Mouse (Mus musculus): ENCODE results near the gene Ednra. TPM values are rescaled to one million over a fixed set of nuclear protein-coding genes. Genes with fewer than 3 reads are reported as not detected.
A peak's percentile ranks its signal among the peaks of the same experiment; 100 is the strongest.

Gene Ednra
- polyA plus RNA-seq, 1 experiment from 2014 or later: 4.1 TPM

GRCm38 (mm10) chr8:77733792-77734191 lies 9.5 kb upstream of the Ednra start:
- H3K27me3 ChIP-seq (replicated peaks; ENCODE audit: control insufficient read depth, insufficient read depth, low read length): no peaks in the 10 kb centered on the region
- ATAC-seq (no peak), DNase-seq (ENCODE audit: low spot score) (no peak)
- no peaks in the 10 kb centered on the region for H3K4me1 ChIP-seq (ENCODE audit: control insufficient read depth, insufficient read depth, low read length)
- 66% methylated on average over 2 of the region's 2 CpGs for WGBS
- H3K9me3 ChIP-seq (replicated peaks; ENCODE audit: control insufficient read depth, low read length): peaks cover 6% of the 10 kb centered on the region; the same call in 1 of the 2 replicates
- H3K4me2 ChIP-seq (ENCODE audit: low read length): no peak overlapping the region
- H3K36me3 ChIP-seq (ENCODE audit: control insufficient read depth, insufficient read depth, low read length): no peaks in the 10 kb centered on the region
- no peak overlapping the region for H3K4me3 ChIP-seq (ENCODE audit: low read depth, low read length)
- H3K9ac ChIP-seq (ENCODE audit: low read length): no peak overlapping the region
- no peak overlapping the region for H3K27ac ChIP-seq (ENCODE audit: low read depth, low read length)

GRCm38 (mm10) chr8:77732964-77733363 lies 8.7 kb upstream of the Ednra start:
- H3K27ac ChIP-seq (ENCODE audit: low read depth, low read length): no peak overlapping the region
- H3K9ac ChIP-seq (ENCODE audit: low read length): no peak overlapping the region
- no peak for DNase-seq (ENCODE audit: low spot score)
- no peak overlapping the region for H3K4me2 ChIP-seq (ENCODE audit: low read length)
- 72% methylated on average over 3 of the region's 3 CpGs for WGBS
- no peaks in the 10 kb centered on the region for H3K36me3 ChIP-seq (ENCODE audit: control insufficient read depth, insufficient read depth, low read length)
- no peak for ATAC-seq
- H3K27me3 ChIP-seq (replicated peaks; ENCODE audit: control insufficient read depth, insufficient read depth, low read length): no peaks in the 10 kb centered on the region
- peaks cover 6% of the 10 kb centered on the region; the same call in 1 of the 2 replicates for H3K9me3 ChIP-seq (replicated peaks; ENCODE audit: control insufficient read depth, low read length)
- no peak overlapping the region for H3K4me3 ChIP-seq (ENCODE audit: low read depth, low read length)
- no peaks in the 10 kb centered on the region for H3K4me1 ChIP-seq (ENCODE audit: control insufficient read depth, insufficient read depth, low read length)

GRCm38 (mm10) chr8:77725406-77725805 lies 1.1 kb upstream of the Ednra start:
- no peaks in the 10 kb centered on the region for H3K9me3 ChIP-seq (replicated peaks; ENCODE audit: control insufficient read depth, low read length)
- H3K4me3 ChIP-seq (ENCODE audit: low read depth, low read length): no peak overlapping the region
- H3K4me1 ChIP-seq (ENCODE audit: control insufficient read depth, insufficient read depth, low read length): 0 out of 2 replicates have a peak, but pooled peaks cover 2% of the 10 kb centered on the region
- 86% methylated on average over 5 of the region's 5 CpGs for WGBS
- H3K27me3 ChIP-seq (replicated peaks; ENCODE audit: control insufficient read depth, insufficient read depth, low read length): no peaks in the 10 kb centered on the region
- no peaks in the 10 kb centered on the region for H3K36me3 ChIP-seq (ENCODE audit: control insufficient read depth, insufficient read depth, low read length)
- no peak overlapping the region for H3K27ac ChIP-seq (ENCODE audit: low read depth, low read length)
- no peak overlapping the region for H3K9ac ChIP-seq (ENCODE audit: low read length)
- no peak for ATAC-seq
- no peak overlapping the region for H3K4me2 ChIP-seq (ENCODE audit: low read length)
- DNase-seq (ENCODE audit: low spot score): no peak

GRCm38 (mm10) chr8:77723534-77724045 lies 674 bp downstream of the Ednra start:
- DNase-seq (ENCODE audit: low spot score): no peak
- peak; percentile 26; the same call in 1 of the 2 replicates for ATAC-seq

GRCm38 (mm10) chr8:77723018-77723417 lies 1.2 kb downstream of the Ednra start:
- H3K4me2 ChIP-seq (ENCODE audit: low read length): peak overlapping the region; percentile 83
- H3K36me3 ChIP-seq (ENCODE audit: control insufficient read depth, insufficient read depth, low read length): no peaks in the 10 kb centered on the region
- 0 out of 2 replicates have a peak, but pooled peaks cover 2% of the 10 kb centered on the region for H3K4me1 ChIP-seq (ENCODE audit: control insufficient read depth, insufficient read depth, low read length)
- H3K9me3 ChIP-seq (replicated peaks; ENCODE audit: control insufficient read depth, low read length): no peaks in the 10 kb centered on the region
- ATAC-seq (no peak), DNase-seq (ENCODE audit: low spot score) (no peak)
- 93% methylated on average over 4 of the region's 4 CpGs for WGBS
- H3K27ac ChIP-seq (ENCODE audit: low read depth, low read length): no peak overlapping the region
- no peak overlapping the region for H3K4me3 ChIP-seq (ENCODE audit: low read depth, low read length)
- H3K27me3 ChIP-seq (replicated peaks; ENCODE audit: control insufficient read depth, insufficient read depth, low read length): no peaks in the 10 kb centered on the region
- no peak overlapping the region for H3K9ac ChIP-seq (ENCODE audit: low read length)

More at GRCm38 (mm10) chr8:77723534-77724045, 674 bp downstream of the Ednra start:
- Histone ChIP-seq H3K9me3 (replicated peaks; ENCODE audit: control insufficient read depth, low read length) (no peaks in the 10 kb centered on the region), H3K4me2 (ENCODE audit: low read length) (peak overlapping the region; percentile 83), H3K36me3 (ENCODE audit: control insufficient read depth, insufficient read depth, low read length) (no peaks in the 10 kb centered on the region), H3K9ac (ENCODE audit: low read length) (peak overlapping the region; percentile 59), H3K27ac (ENCODE audit: low read depth, low read length) (no peak overlapping the region), H3K27me3 (replicated peaks; ENCODE audit: control insufficient read depth, insufficient read depth, low read length) (no peaks in the 10 kb centered on the region), H3K4me1 (ENCODE audit: control insufficient read depth, insufficient read depth, low read length) (0 out of 2 replicates have a peak, but pooled peaks cover 2% of the 10 kb centered on the region), H3K4me3 (ENCODE audit: low read depth, low read length) (peak overlapping the region; percentile 37)
- 2% methylated on average over 16 of the region's 16 CpGs for WGBS

- Histone ChIP-seq H3K4me1 (ENCODE audit: control insufficient read depth, insufficient read depth, low read length) (0 out of 2 replicates have a peak, but pooled peaks cover 2% of the 10 kb centered on the region), H3K27me3 (replicated peaks; ENCODE audit: control insufficient read depth, insufficient read depth, low read length) (no peaks in the 10 kb centered on the region), H3K4me2 (ENCODE audit: low read length) (no peak overlapping the region), H3K27ac (ENCODE audit: low read depth, low read length) (no peak overlapping the region), H3K9me3 (replicated peaks; ENCODE audit: control insufficient read depth, low read length) (no peaks in the 10 kb centered on the region), H3K4me3 (ENCODE audit: low read depth, low read length) (no peak overlapping the region), H3K9ac (ENCODE audit: low read length) (no peak overlapping the region), H3K36me3 (ENCODE audit: control insufficient read depth, insufficient read depth, low read length) (no peaks in the 10 kb centered on the region)
- DNase-seq (ENCODE audit: low spot score) (no peak), ATAC-seq (no peak)
- 89% methylated on average over 2 of the region's 2 CpGs for WGBS
Observed at GRCm38 (mm10) chr8:77718933-77719332, 5.3 kb downstream of the Ednra start.

- no peak overlapping the region for H3K9ac ChIP-seq (ENCODE audit: low read length)
- no peak overlapping the region for H3K27ac ChIP-seq (ENCODE audit: low read depth, low read length)
- no peaks in the 10 kb centered on the region for H3K36me3 ChIP-seq (ENCODE audit: control insufficient read depth, insufficient read depth, low read length)
- H3K4me1 ChIP-seq (ENCODE audit: control insufficient read depth, insufficient read depth, low read length): no peaks in the 10 kb centered on the region
- H3K27me3 ChIP-seq (replicated peaks; ENCODE audit: control insufficient read depth, insufficient read depth, low read length): no peaks in the 10 kb centered on the region
- no peaks in the 10 kb centered on the region for H3K9me3 ChIP-seq (replicated peaks; ENCODE audit: control insufficient read depth, low read length)
- no peak overlapping the region for H3K4me3 ChIP-seq (ENCODE audit: low read depth, low read length)
- no peak for DNase-seq (ENCODE audit: low spot score)
- 69% methylated on average over 2 of the region's 2 CpGs for WGBS
- ATAC-seq: no peak
- no peak overlapping the region for H3K4me2 ChIP-seq (ENCODE audit: low read length)
Observed at GRCm38 (mm10) chr8:77717036-77717435, 7.2 kb downstream of the Ednra start.

- Histone ChIP-seq H3K27me3 (replicated peaks; ENCODE audit: control insufficient read depth, insufficient read depth, low read length) (no peaks in the 10 kb centered on the region), H3K9ac (ENCODE audit: low read length) (no peak overlapping the region), H3K9me3 (replicated peaks; ENCODE audit: control insufficient read depth, low read length) (no peaks in the 10 kb centered on the region), H3K4me3 (ENCODE audit: low read depth, low read length) (no peak overlapping the region), H3K36me3 (ENCODE audit: control insufficient read depth, insufficient read depth, low read length) (no peaks in the 10 kb centered on the region), H3K27ac (ENCODE audit: low read depth, low read length) (no peak overlapping the region), H3K4me1 (ENCODE audit: control insufficient read depth, insufficient read depth, low read length) (no peaks in the 10 kb centered on the region), H3K4me2 (ENCODE audit: low read length) (no peak overlapping the region)
- WGBS: 75% methylated on average over 7 of the region's 7 CpGs
- ATAC-seq (peak; percentile 69; the same call in 1 of the 2 replicates), DNase-seq (ENCODE audit: low spot score) (peak; percentile 45)
Observed at GRCm38 (mm10) chr8:77714455-77714854, 9.8 kb downstream of the Ednra start.

- WGBS: 93% methylated on average over 5 of the region's 5 CpGs
- no peaks in the 10 kb centered on the region for H3K27me3 ChIP-seq (replicated peaks; ENCODE audit: control insufficient read depth, insufficient read depth, low read length)
- no peaks in the 10 kb centered on the region for H3K9me3 ChIP-seq (replicated peaks; ENCODE audit: control insufficient read depth, low read length)
- no peak overlapping the region for H3K27ac ChIP-seq (ENCODE audit: low read depth, low read length)
- no peak overlapping the region for H3K9ac ChIP-seq (ENCODE audit: low read length)
- no peak for ATAC-seq
- DNase-seq (ENCODE audit: low spot score): no peak
- H3K4me2 ChIP-seq (ENCODE audit: low read length): no peak overlapping the region
- H3K4me1 ChIP-seq (ENCODE audit: control insufficient read depth, insufficient read depth, low read length): no peaks in the 10 kb centered on the region
- no peak overlapping the region for H3K4me3 ChIP-seq (ENCODE audit: low read depth, low read length)
- H3K36me3 ChIP-seq (ENCODE audit: control insufficient read depth, insufficient read depth, low read length): no peaks in the 10 kb centered on the region
Observed at GRCm38 (mm10) chr8:77713688-77714087, 10.6 kb downstream of the Ednra start.

Measured in forebrain, embryonic 14.5 days (tissue).